Mouse (Mus musculus) lung, adult 2 months (tissue): ENCODE data around the gene Traf1. TPM values are rescaled to one million over a fixed set of nuclear protein-coding genes. Genes with fewer than 3 reads are reported as not detected.
A peak's percentile ranks its signal among the peaks of the same experiment; 100 is the strongest.

ENCODE experiments used
- DNase-seq: peaks from one replicate; pipeline ENCODE4 v3.0.0; 2022
- H3K4me1 ChIP-seq: fragments of 200-500 bp; 2 replicates; pipeline ENCODE4 v1.6.1; 2011; ENCODE audit warnings: low read length; ENCODE audit not compliant: control insufficient read depth, insufficient read depth
- H3K4me3 ChIP-seq: fragments of 200-500 bp; replicated peaks from 2 replicates; pipeline ENCODE3; 2011; ENCODE audit warnings: low read depth, mild to moderate bottlenecking, control low read depth, low read length; ENCODE audit errors: extremely low read depth
- CTCF ChIP-seq: fragments of 200-500 bp; IDR thresholded peaks from 2 replicates; pipeline ENCODE4 v1.5.1; 2011; ENCODE audit warnings: mild to moderate bottlenecking, low read length, control low read depth; ENCODE audit not compliant: insufficient read depth
- POLR2A ChIP-seq: fragments of 200-500 bp; IDR thresholded peaks from 2 replicates; pipeline ENCODE4 v1.6.1; 2011; ENCODE audit warnings: low read depth, mild to moderate bottlenecking, control low read depth, low read length, borderline replicate concordance; ENCODE audit errors: extremely low read depth
- WGBS: fragments of 180-500 bp; shearing (Covaris S2); methylation state at CpG from one replicate; pipeline ENCODE4 v1.1.7; 2018; 5-methylcytosine and 5-hydroxymethylcytosine counted together
- polyA plus RNA-seq: library from polyadenylated mRNA; depleted of rRNA; stranded (reverse); fragments of >200 nt; gene quantifications from 2 replicates; pipeline ENCODE4 v1.2.3, GENCODE M21; 2012

Gene Traf1
- polyA plus RNA-seq, 1 experiment = 59.6 TPM

DNA sequence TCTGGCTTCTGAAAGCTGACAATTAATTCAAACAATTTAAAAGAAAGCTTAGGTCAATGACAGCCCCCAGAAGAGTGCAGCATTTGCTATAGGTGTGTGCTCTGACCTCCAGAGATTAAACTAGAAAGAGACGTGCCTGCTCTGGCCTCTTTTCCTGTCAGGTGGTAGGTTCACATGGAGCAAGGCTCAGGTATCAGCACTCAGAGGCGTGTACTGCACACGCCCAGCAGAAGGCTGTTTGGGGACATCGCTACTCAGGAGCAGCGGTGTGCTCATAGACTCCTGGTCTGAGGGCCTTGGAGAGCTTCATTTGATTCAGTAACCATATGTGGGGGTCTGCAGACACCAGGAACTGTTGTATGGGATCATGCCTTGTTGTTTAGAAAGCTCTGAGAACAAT is 34.3 kb downstream of the Traf1 start:
- TF ChIP-seq CTCF = no peak
- no peak for TF ChIP-seq POLR2A
- no peak for DNase-seq
- 55% methylated on average over 5 of the region's 5 CpGs for WGBS
- Histone ChIP-seq H3K4me1 (no peaks in the 10 kb centered on the region), H3K4me3 (no peak overlapping the region)

DNA sequence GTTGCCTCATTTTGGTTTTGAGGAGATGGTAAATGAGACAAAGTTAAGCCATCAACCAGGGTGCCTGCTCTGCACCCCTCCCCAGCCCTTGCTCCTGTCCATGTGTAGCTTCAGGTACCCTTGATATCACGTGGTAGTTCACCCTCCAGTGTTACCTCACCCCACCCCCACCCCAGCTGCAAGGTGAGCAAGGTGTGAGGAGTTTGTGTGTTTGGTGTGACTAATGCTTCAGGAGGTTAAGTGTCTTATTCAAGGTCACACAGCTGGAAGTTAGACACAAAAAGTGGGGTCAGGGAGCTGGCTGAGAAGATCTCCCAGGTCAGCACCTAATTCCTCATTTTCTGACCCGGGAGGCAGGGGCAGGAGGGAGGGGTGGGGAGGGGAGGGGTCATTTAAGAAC is 38.8 kb downstream of the Traf1 start:
- no peaks in the 10 kb centered on the region for H3K4me1 ChIP-seq
- WGBS = 20% methylated on average over 2 of the region's 2 CpGs
- no peak overlapping the region for H3K4me3 ChIP-seq
- no peak for DNase-seq
- TF ChIP-seq POLR2A (no peak), CTCF (no peak)

DNA sequence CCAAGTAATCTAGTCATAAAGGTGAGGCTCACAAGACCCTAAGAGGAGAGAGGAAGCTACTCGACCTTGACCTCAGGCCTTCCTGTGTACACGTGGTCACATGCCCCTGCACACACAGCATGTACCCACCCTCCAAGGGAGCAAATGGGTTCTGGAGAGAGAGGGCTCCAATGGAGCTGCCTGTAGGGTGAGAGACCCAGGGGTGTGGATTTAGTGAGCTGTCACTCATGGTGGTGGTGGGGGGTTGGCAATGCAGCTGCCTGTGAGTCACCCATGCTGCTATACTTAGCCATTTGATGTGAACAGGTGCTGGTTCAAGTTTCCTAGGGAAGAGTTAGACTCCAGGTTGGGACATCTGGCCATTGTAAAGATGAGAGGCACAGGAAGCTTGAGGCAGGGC is 41.4 kb downstream of the Traf1 start:
- H3K4me1 ChIP-seq = no peaks in the 10 kb centered on the region
- WGBS = 26% methylated on average over 2 of the region's 2 CpGs
- no peak overlapping the region for H3K4me3 ChIP-seq
- DNase-seq = no peak
- TF ChIP-seq CTCF (no peak), POLR2A (no peak)

DNA sequence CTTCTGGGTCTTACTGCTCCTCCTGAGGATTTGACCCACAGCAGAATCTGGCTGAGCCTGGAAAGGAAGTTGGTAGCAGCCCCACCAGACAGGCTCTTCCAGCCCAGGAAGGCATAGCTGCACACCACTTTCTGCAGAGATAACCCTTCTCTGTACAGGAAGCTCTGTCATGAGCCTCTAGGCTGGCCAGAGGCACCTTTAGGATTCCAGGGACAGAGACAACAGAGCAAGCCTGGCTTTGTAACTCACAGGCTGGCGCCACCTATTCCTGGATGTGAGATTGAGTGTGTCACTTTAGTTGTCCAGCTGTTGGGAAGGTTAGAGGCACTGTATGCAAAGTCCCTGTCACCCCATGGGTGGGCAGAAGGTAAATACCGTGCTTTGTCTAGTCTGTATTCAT is 46.5 kb downstream of the Traf1 start:
- 72% methylated on average over 2 of the region's 2 CpGs for WGBS
- peaks cover 3% of the 10 kb centered on the region; the same call in 1 of the 2 replicates for H3K4me1 ChIP-seq
- TF ChIP-seq POLR2A = no peak
- no peak for TF ChIP-seq CTCF
- no peak overlapping the region for H3K4me3 ChIP-seq
- DNase-seq = no peak

DNA sequence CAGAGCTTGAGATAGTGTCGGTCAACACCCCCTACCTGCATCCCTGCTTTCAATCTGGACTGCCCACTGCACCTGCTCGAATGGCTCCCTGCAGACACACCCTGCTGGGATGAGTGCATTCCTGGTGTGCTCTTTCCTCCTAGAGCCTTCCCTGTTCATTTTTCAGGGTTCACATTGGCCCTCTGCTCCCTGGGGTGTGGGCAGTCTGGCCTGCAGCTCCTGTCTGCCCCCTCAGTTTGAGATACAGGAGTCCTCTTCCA is 46.8 kb downstream of the Traf1 start:
- no peak overlapping the region for H3K4me3 ChIP-seq
- no peak for DNase-seq

DNA sequence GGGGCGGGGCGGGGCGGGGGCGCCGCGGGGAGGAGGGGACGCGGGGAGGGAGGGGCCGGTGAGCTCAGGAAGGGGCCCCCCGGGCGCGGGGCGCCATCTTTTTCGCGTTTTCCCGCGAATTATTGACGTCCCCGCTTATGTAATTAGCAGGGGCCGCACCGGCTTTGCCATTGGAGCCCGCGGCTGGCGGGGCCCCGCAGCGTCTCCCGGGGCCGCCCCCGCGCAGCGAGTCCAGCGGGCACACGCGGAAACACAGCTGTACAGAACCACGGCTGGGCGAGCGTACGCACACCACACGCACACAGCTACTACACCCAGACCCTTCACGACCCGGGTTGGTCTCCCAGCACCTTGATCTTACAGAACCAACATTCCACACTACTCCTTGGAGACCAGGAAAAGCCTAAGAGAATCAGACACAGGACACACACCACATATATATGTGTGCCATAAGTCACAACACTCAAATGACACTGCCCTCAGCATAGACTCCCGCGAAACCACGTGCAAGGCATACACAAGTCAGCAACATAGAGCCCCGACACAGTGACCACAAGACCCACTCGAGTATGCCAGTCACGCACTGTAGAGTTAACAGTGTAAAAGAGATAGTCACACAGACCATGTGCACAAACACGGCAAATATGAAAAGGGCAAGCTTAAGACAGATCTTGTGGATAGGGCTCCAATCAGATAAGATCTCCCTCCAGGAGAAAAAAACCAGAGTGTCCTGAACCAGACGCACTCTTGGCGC is 47.3 kb downstream of the Traf1 start:
- Histone ChIP-seq H3K4me3 (peak overlapping the region; percentile 54), H3K4me1 (peaks cover 3% of the 10 kb centered on the region; the same call in 1 of the 2 replicates)
- 4% methylated on average over 34 of the region's 50 CpGs for WGBS
- peak; percentile 32 for DNase-seq
- TF ChIP-seq POLR2A (peak; percentile 44; the same call in 1 of the 2 replicates), CTCF (no peak)

More for the DNA sequence above, 46.8 kb downstream of the Traf1 start:
- no peak for TF ChIP-seq CTCF
- no peak for TF ChIP-seq POLR2A
- 39% methylated on average over 2 of the region's 2 CpGs for WGBS
- H3K4me1 ChIP-seq = peaks cover 3% of the 10 kb centered on the region; the same call in 1 of the 2 replicates

DNA sequence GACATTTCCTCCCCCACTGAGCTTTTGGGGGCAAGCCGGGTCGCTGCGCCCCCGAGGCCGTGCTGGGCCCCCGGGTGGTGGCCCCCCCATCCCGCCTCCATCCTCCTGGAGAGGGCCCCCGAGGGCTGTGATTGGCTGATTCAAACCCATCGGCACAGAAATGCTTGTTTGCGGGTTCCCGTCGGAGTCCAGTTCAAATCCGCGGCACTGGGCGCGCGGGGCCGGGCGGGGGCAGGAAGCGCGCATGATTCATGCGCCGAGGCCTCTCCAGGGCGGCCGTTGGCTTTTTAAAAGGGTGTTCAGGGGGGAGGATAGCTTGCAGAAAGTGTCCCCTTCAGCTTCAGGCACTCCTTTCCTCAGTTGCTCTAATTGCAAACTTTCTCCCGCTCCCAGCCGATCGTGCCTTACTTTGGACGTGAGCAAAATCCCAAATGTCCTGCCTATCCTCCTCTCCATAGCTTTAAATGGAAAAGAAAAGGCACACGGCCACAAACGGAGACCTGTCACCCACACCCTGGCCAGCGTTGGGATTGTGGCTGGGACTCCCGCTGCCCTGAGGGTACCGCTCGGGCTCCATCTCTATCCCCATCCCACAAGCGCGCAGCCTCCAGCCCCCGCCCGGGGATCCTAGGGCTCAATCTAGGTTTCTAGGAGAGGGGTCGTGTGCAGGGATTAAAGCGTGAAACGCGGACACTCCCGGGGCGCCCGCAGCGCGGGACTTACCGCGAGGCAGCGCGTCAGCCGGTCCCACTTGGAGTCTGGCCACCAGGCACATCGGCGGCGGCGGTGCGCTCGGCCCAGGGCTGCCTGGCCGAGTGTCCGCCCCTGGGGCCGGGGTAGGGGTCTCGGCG is 48.1 kb downstream of the Traf1 start, which contains the start of gene Phf19:
Phf19 (minus strand) TSS at position 809 of the 851 bp plus-strand sequence.
- Histone ChIP-seq H3K4me3 (peak within 1 kb of the TSS; percentile 77), H3K4me1 (peaks cover 3% of the 10 kb centered on the region; the same call in 1 of the 2 replicates)
- WGBS = 1% methylated on average over 63 of the region's 64 CpGs
- DNase-seq = peak; percentile 38
- TF ChIP-seq POLR2A (no peak), CTCF (no peak)

DNA sequence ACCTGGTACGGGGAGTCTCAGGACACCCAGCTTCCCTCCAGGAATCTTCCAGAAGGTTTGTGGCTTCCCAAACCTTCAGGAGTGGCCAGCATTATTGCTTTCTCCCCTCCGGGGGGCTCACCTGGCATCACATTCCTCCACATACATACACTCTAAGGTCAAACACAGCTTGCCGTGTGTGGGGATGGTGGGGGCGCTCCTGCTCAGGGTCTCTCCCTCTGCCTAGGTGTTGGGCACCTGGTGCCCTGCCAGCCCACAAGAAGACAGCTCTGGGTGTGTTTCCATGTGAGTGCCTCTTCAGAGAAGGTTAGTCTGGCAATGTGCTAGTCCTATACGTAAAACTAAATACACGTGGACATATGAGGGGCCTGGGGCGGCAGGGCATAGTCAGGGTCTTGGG is 49.0 kb downstream of the Traf1 start:
- 65% methylated on average over 7 of the region's 7 CpGs for WGBS
- TF ChIP-seq POLR2A (no peak), CTCF (no peak)
- DNase-seq = no peak
- Histone ChIP-seq H3K4me3 (no peak overlapping the region), H3K4me1 (peaks cover 3% of the 10 kb centered on the region; the same call in 1 of the 2 replicates)

DNA sequence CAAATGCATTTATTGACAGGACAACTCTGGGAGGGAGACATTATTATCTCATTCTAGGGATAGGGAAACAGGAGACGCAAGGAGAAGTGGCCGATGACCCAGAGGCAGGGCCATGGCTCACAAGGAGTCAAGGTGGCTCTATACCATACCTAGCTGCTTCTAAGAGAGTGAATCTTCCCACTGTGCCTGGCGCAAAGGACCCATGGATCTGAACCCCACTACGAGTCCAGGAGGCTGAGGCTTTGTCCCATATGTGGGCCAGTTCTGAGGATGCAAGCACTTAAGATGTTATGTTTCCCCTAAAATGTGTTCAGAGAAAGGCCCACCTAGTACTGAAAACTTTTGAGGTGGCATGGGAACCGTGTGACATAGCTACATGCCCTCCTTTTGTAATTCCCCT is 49.7 kb downstream of the Traf1 start:
- no peak for DNase-seq
- TF ChIP-seq POLR2A (no peak), CTCF (no peak)
- Histone ChIP-seq H3K4me3 (no peak overlapping the region), H3K4me1 (peaks cover 3% of the 10 kb centered on the region; the same call in 1 of the 2 replicates)
- 93% methylated on average over 5 of the region's 5 CpGs for whole genome bisulfite sequencing
